Mouse (Mus musculus) CH12.LX (cell line): ENCODE measurements at regions not wholly inside any gene's neighbourhood (a gene's known extent, or its start where the extent isn't known, plus 50 kb on each side); places are given as distances from the start of the nearest gene placed in this dataset.

Source experiments
- CTCF ChIP-seq, 2 experiments: IDR thresholded peaks in 1 of 2; conservative IDR thresholded peaks in 1 of 2; 2 replicates each; pipeline ENCODE4 v1.5.1; 2011 to 2012; ENCODE audit warnings: low read depth in 2 of 2, low read length in 2 of 2, improper control_type of control experiment in 1 of 2, inconsistent platforms in 1 of 2, mild to moderate bottlenecking in 1 of 2, moderate library complexity in 1 of 2
- MAX ChIP-seq: IDR thresholded peaks from 2 replicates; pipeline ENCODE4 v1.6.1; 2011; ENCODE audit warnings: low read length, improper control_type of control experiment
- MYC ChIP-seq: IDR thresholded peaks from 2 replicates; pipeline ENCODE4 v1.6.1; 2011; ENCODE audit warnings: low read depth, mild to moderate bottlenecking, improper control_type of control experiment, low read length
- POLR2A ChIP-seq: IDR thresholded peaks from 2 replicates; pipeline ENCODE4 v1.6.1; 2011; ENCODE audit warnings: low read depth, mild to moderate bottlenecking, improper control_type of control experiment, low read length
- TBP ChIP-seq: conservative IDR thresholded peaks from 2 replicates; pipeline ENCODE4 v1.6.1; 2011; ENCODE audit warnings: low read depth, low read length, improper control_type of control experiment
- USF2 ChIP-seq: conservative IDR thresholded peaks from 2 replicates; pipeline ENCODE4 v1.6.1; 2011; ENCODE audit warnings: low read depth, low read length, improper control_type of control experiment

DNA sequence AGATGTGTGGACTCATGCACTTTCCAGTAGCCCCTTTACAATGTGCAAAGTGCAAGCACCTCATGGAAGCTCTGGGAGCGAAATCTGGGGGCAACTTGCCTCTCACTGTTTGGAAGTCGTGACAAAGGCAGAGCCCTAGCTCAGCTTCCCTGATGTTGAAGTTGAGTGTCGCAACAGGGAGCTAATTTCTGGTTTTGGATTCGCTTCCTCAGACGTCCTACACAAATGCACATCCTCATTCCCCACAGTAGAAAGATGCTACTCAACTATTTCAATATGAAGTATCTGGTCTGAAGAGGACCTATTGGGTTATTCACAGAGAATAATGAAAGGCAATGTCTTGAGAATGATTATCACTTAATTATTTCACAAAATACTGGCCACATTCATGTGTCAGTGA, 331.3 kb downstream of the Adgrl2 start:
- TF ChIP-seq MAX (no peak), CTCF (conservative IDR thresholded peaks at IDR 0.05 in 1 of 2, IDR thresholded peaks at IDR 0.05 in 1 of 2; ENCODE audit: low read depth in 2 of 2, low read length in 2 of 2) (no peak), TBP (no peak), USF2 (no peak), POLR2A (no peak), MYC (no peak)
